Mouse (Mus musculus) 3134 (cell line): ENCODE measurements around the gene Camsap3.
"Not testable (repeated sequence)": the region's sequence is repeated elsewhere in the genome, so short reads cannot be mapped to it uniquely, and the experiment has no call there.

Source experiments
- DNase-seq: peaks from one replicate; pipeline ENCODE4 v3.0.0-alpha.2; 2011; ENCODE audit warnings: low spot score; ENCODE audit not compliant: insufficient read length; ENCODE audit errors: extremely low read depth

Camsap3 gene

GRCm38 (mm10) chr8:3586993-3587390, at the start of gene Camsap3:
Camsap3 (plus strand) TSS chr8:3587293.
- no peak for DNase-seq

GRCm38 (mm10) chr8:3537666-3538065, 49.4 kb upstream of the Camsap3 start:
- DNase-seq: no peak

- DNase-seq: no peak
These were observed 47.9 kb upstream of the Camsap3 start for GRCm38 (mm10) chr8:3539146-3539545.

GRCm38 (mm10) chr8:3540076-3540475, 47.0 kb upstream of the Camsap3 start:
- DNase-seq: no peak

- no peak for DNase-seq
These were observed 40.6 kb upstream of the Camsap3 start for GRCm38 (mm10) chr8:3546511-3546910.

- no peak for DNase-seq
These were observed 34.9 kb upstream of the Camsap3 start for GRCm38 (mm10) chr8:3552240-3552639.

- DNase-seq: no peak
These were observed 31.0 kb upstream of the Camsap3 start for GRCm38 (mm10) chr8:3556114-3556513.

GRCm38 (mm10) chr8:3567641-3568371, 19.3 kb upstream of the Camsap3 start, which contains the start of gene C330021F23Rik:
C330021F23Rik (plus strand) TSS chr8:3567990.
- no peak for DNase-seq

GRCm38 (mm10) chr8:3568378-3568777, 18.7 kb upstream of the Camsap3 start:
- no peak for DNase-seq

- no peak for DNase-seq
These were observed 17.3 kb upstream of the Camsap3 start for GRCm38 (mm10) chr8:3569784-3570183.

GRCm38 (mm10) chr8:3574546-3574945, 12.5 kb upstream of the Camsap3 start:
- no peak for DNase-seq

- no peak for DNase-seq
These were observed 10.7 kb upstream of the Camsap3 start for GRCm38 (mm10) chr8:3576211-3576960.

GRCm38 (mm10) chr8:3579390-3580364, 7.4 kb upstream of the Camsap3 start:
- DNase-seq: no peak

- DNase-seq: not testable (repeated sequence)
These were observed 5.1 kb upstream of the Camsap3 start for GRCm38 (mm10) chr8:3581961-3582360.

- DNase-seq: no peak
These were observed 641 bp upstream of the Camsap3 start for GRCm38 (mm10) chr8:3586452-3586851.

- DNase-seq: no peak
These were observed 531 bp downstream of the Camsap3 start for GRCm38 (mm10) chr8:3587391-3588257.

- DNase-seq: no peak
These were observed 1.2 kb downstream of the Camsap3 start for GRCm38 (mm10) chr8:3588258-3588633.

GRCm38 (mm10) chr8:3593470-3593869, 6.4 kb downstream of the Camsap3 start:
- DNase-seq: no peak

GRCm38 (mm10) chr8:3594466-3594865, 7.4 kb downstream of the Camsap3 start:
- DNase-seq: no peak

- DNase-seq: no peak
These were observed 11.0 kb downstream of the Camsap3 start for GRCm38 (mm10) chr8:3598054-3598453.
